Mouse (Mus musculus): ENCODE data around the gene Spsb2.

The Spsb2 gene

DNA sequence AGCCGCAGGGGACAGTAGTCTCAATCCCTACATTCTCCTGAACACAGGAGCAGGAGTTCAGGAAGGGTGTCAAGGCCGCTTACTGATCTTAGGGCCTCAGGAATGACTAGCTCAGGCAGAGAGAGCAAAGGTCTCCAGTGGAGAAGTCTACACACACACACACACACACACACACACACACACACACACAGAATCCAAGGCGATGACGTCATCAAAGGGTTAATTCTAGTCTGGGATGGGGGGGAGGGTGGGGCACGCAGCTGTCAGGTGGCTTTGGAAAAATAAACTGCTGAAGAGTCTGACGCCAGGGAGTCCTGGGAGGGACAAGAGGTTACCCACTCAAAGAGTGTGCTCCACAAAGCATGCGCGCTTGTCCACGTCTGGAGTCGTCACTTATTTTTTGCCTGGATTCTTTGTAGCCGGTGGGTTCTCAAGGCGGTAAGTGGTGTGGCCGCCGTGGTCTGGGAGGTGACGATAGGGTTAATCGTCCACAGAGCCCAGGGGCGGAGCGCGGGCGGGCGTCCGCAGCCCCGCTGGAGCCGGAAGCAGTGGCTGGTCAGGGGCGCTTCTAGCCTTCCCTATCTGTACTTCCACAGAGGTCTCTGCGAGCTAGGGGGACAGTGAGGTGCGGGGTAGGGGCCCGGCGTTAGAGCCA, at the start of gene Spsb2:
TSS of gene Spsb2 (plus strand) at position 304 of the 655 bp plus-strand sequence.
- DNase-seq (ENCODE audit: low spot score in 2 of 2): no peak

GRCm38 (mm10) chr6:124758849-124759232, 49.6 kb upstream of the Spsb2 start:
- DNase-seq (ENCODE audit: low spot score in 2 of 2): no peak

GRCm38 (mm10) chr6:124759259-124759658, 49.2 kb upstream of the Spsb2 start:
- peak; percentile 77 to 92 for DNase-seq (ENCODE audit: low spot score in 2 of 2)

GRCm38 (mm10) chr6:124765951-124766350, 42.5 kb upstream of the Spsb2 start:
- DNase-seq (ENCODE audit: low spot score in 2 of 2): no peak

DNA sequence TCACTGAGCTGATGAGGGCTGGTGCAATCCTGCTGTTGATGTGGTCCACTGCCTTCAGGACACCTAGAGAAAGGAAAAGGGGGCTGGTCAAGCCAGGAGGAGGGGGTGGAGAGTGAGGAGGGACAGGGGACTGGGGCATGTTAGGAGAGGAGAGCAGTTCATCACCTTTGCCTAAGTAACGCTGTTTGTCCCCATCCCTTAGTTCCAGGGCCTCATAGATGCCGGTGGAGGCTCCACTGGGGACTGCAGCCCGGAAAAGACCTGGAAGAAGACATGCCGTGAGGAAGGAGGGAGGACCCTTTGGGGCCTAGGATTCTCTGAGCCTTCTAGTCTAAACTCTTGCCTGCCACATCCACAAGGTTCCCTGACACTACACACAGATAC, 40.9 kb upstream of the Spsb2 start:
- no peak for DNase-seq (ENCODE audit: low spot score in 2 of 2)

DNA sequence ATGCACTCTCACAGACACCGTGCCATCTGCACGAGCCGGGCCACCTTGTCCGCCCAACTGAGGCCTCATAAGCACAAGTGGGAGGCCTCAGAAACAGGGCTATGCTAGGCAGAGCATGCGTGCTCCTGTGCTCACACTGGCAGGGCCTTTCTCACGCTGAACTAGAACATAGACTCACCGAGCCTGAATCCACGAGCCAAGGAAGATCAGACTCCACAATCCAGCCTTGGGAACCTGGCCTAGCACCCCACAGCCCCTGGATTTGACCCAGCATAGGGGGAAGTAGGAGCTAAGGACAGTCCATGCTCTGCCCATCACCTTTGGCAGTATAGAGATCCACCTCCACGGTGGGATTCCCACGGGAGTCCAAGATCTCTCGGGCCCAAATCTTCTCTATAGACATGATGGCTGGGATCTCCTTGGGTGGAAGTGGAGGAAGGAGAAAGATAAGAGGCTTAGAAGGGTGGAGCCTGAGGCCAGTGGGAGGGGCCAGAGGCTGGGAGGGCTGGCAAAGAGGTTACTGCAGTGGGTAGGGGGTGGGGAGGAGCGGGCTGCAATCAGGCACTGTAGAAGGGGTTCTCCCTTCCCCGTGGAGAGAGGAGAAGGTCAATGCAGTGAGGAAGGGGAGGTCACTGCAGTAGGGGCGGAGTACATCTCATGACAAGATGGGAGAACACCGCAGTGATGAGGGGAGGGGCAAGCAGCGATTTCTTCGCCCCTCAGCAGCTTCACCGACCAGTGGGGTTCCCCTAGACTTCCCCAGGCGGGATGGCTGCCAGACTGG, 40.3 kb upstream of the Spsb2 start:
- DNase-seq (ENCODE audit: low spot score in 2 of 2): no peak

GRCm38 (mm10) chr6:124768704-124769044, 39.8 kb upstream of the Spsb2 start:
- no peak for DNase-seq (ENCODE audit: low spot score in 2 of 2)

- peak; percentile 60 to 67 for DNase-seq (ENCODE audit: low spot score in 2 of 2)
These were observed 39.2 kb upstream of the Spsb2 start, which contains the start of gene Eno2 for GRCm38 (mm10) chr6:124769101-124769765. Gene Eno2 (minus strand): TSS chr6:124769673.

DNA sequence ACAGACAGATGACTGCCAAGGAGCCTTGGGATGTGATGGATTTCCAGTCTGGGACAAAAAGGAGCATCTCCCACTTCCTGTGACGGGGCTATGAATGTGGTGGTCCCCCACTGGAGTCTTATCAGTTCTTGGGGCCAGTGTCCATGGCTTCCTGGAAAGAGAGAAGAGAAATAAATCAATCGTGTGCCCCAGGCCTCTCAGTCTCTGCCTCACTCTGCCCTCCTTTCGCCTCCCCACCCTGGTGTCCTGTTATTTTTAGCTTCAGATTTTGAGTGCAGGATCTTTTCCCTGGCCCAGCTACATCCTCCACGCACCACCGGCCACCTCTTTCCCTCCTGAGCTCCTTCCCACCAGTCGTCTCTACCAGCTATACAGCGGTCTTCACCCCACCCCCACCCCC, 38.4 kb upstream of the Spsb2 start:
- DNase-seq (ENCODE audit: low spot score in 2 of 2): no peak

DNA sequence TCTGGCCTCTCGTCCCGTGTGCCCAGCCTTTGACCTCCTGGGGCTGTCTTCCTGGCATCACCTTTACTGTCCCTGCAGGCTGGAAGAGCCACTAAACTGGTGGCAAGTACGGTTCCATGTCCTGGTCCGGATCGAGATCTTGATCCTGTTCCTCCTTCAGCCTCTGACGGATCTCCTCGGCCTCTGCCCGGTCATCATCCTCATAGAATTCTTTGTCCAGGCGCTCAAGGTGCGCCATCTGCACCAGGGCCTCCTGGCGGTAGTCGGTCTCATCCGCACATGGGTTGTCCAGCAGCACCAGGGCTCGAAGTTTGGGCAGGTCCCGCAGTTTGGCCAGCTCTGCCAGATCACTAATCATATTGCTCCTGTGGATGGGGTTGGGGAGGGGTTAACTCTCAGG, 38.0 kb upstream of the Spsb2 start:
- no peak for DNase-seq (ENCODE audit: low spot score in 2 of 2)

- peak; percentile 71 for DNase-seq (ENCODE audit: low spot score in 2 of 2)
These were observed 29.1 kb upstream of the Spsb2 start, which contains the start of gene Lrrc23 for GRCm38 (mm10) chr6:124779222-124779983. Gene Lrrc23 (minus strand): TSS chr6:124779727.

- no peak for DNase-seq (ENCODE audit: low spot score in 2 of 2)
These were observed 28.5 kb upstream of the Spsb2 start for GRCm38 (mm10) chr6:124779984-124780416.

- no peak for DNase-seq (ENCODE audit: low spot score in 2 of 2)
These were observed 27.5 kb upstream of the Spsb2 start for GRCm38 (mm10) chr6:124780917-124781316.

- DNase-seq (ENCODE audit: low spot score in 2 of 2): peak; percentile 33 to 47
These were observed 26.0 kb upstream of the Spsb2 start for GRCm38 (mm10) chr6:124782436-124782835.

- DNase-seq (ENCODE audit: low spot score in 2 of 2): no peak
These were observed 21.6 kb upstream of the Spsb2 start for GRCm38 (mm10) chr6:124786756-124787420.

DNA sequence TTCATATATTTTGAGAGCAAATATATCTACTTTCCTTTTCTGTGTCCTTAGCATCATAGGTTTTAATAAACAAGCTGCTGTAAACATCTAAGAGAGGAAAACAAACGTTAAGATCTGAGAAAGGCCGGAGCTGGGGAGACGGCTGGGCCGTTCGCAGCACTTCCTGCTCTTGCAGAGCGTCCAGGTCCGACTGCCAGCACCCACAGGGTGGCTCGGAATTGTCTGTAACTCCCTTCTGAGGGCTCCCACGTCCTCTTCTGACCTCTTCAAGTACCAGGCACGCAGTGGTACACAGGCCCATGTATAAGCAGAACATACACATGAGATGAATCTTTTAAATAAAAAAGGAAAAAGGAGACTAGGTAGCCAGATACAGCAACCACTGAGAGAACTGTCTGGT, 20.7 kb upstream of the Spsb2 start:
- DNase-seq (ENCODE audit: low spot score in 2 of 2): no peak

GRCm38 (mm10) chr6:124789519-124789918, 18.9 kb upstream of the Spsb2 start:
- DNase-seq (ENCODE audit: low spot score in 2 of 2): no peak

GRCm38 (mm10) chr6:124790121-124790520, 18.3 kb upstream of the Spsb2 start:
- no peak for DNase-seq (ENCODE audit: low spot score in 2 of 2)

DNA sequence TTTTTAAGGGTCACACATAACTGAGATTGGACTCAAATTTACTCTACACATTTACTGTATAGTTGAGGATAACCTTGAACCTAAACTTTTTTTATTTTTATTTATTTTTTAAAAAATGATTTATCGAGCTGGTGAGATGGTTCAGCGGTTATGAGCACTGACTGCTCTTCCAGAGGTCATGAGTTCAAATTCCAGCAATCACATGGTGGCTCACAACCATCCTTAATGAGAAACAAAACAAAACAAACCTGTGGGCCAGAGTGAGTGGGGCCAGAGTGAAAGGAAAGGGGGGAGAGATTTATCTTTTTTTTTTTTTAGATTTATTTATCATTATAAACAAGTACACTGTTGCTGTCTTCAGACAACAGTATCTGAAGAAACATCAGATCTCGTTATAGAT, 16.6 kb upstream of the Spsb2 start:
- no peak for DNase-seq (ENCODE audit: low spot score in 2 of 2)

- no peak for DNase-seq (ENCODE audit: low spot score in 2 of 2)
These were observed 12.7 kb upstream of the Spsb2 start for GRCm38 (mm10) chr6:124795781-124796180.

DNA sequence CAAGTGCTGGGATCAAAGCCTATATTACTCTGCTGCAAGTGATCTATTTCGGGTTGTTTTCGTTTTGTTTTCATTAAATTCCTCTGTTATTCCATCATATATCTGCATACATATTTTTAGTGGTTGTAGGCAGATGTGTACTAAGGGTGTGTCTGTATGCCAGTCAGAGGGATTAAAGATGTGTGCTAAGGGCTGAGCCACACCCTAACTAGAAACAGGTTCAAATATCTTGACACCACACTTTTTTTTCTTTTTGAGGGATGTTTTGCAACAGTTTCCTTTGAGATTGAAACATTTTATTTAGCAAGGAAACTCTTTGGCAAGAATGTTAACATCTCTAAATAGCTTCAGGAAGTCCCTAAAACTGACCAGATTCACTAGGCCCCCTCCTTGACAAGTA, 12.3 kb upstream of the Spsb2 start:
- no peak for DNase-seq (ENCODE audit: low spot score in 2 of 2)
